Mouse (Mus musculus) left cerebral cortex, postnatal 36 days (tissue): ENCODE data around the gene Mettl15. TPM values are rescaled to one million over a fixed set of nuclear protein-coding genes. Genes with fewer than 3 reads are reported as not detected.
A peak's percentile ranks its signal among the peaks of the same experiment; 100 is the strongest.
"Not testable (repeated sequence)": the region's sequence is repeated elsewhere in the genome, so short reads cannot be mapped to it uniquely, and the experiment has no call there.

Experiments used
- DNase-seq, 2 experiments: peaks; one replicate each; pipeline ENCODE4 v3.0.0; 2021 to 2022; ENCODE audit warnings: low spot score in 2 of 2, mixed read lengths in 1 of 2
- intact Hi-C: fragments of 180-260 bp; cut with DNase I; formaldehyde crosslinking; loops from one replicate; pipeline ENCODE4 v1.15.1; 2025
- microRNA-seq: library from miRNA; unstranded; fragments of <30 nt; microRNA quantifications from one replicate; pipeline ENCODE4 v1.2.0, GENCODE M21; 2022
- total RNA-seq, 2 experiments: library from RNA; stranded (reverse); gene quantifications; 2 replicates each; pipeline ENCODE4 v1.2.3; 2021

Gene Mettl15
- total RNA-seq, 2 experiments from 2014 or later, result 4.7 to 5.3 TPM

DNA sequence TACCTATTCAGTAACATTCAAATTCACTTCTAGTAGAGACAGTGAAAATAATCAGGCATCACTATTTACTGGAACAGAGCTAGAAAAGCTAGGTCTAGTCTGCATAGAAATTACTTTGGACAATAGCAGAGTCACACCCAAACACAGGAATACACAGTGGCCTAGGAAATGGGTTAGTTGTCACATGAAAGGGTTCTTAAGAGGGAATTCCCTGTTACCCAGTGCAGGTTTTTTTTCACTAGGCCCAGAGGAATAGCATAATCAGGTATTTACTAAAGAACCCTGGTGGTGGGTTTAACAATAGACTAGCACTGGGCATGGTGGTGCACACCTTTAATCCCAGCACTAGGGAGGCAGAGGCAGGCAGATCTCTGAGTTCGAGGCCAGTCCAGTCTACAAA lies 69.9 kb downstream of the Mettl15 start:
- intact Hi-C loops, DNase-seq: not testable (repeated sequence)

DNA sequence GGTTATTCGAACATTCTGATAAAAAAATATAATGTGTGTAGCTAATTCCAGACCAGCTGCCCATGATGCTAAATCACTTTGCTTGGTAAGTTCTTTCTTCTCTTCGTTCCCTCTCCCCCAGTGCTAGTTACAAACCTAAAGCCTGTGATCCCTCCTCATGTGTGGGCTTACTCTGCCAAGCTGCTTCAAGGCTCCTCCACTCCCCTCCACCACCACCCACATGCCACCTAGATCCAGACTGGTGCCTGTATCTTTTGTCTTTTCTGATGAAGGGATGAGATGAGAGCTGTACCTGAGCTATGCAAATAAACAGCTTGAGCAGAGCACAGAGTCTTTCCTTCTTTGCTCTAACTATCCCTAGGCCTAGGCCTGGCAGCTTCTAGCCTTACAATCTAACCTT lies 72.5 kb downstream of the Mettl15 start:
- intact Hi-C loops, result no loop called here

DNA sequence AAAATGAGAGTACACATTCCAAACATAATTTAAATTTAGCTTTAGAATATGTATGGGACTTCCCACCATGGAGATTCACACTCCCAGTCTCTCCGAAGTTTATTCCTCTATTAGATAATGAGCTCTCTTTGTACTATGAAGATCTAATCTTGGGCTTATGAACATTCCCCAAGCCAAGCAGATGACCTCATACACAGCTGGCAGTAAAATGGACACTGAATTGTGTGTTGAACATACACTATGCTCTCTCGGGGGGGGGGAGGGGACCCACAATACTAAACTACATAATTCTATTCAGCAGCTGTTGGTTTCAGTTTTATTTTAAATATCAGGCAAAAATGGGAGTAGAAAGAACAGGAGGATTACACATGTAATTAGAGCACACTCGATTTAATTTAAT lies 97.6 kb downstream of the Mettl15 start:
- no peak for DNase-seq
- intact Hi-C loops, result no loop called here

More for the DNA sequence above, 72.5 kb downstream of the Mettl15 start:
- DNase-seq, result peak in 1 of 2 experiments; percentile 6

DNA sequence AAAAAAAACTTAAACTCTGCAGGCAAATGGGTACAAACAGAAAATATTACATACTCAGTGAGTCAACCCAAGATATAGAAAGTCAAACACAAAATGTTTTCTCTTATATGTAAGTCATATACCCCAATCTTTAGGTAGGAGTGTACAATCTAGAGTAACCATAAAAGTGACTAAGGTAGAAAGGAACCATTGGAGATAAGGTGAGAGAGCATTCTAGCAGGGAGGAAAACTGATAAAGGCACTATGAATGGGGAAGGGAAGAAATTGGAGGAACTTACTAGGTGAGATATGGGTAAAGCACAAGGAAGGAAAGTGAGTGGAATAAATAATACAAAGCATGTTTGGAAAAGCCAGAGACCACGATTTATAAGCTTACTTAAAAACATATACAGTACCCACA lies 122.0 kb downstream of the Mettl15 start:
- intact Hi-C loops, result no loop called here

DNA sequence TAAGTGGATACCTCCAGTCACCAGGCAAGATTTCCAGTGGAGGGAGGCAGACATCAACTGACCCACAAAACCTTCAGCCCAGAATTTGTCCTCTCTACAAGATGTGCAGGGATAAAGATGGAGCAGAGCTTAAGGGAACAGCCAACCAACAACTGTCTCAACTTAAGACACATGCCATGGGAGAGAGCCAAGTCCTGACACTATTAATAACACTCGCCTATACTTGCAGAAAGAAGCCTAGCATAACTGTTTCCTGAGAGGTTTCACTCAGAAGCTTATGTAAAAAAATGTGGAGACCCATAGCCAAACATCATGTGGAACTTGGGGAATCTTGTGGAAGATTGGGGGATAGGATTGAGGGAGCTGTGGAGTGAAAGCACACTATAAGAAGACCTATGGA lies 124.4 kb downstream of the Mettl15 start:
- DNase-seq, result no peak
- intact Hi-C loops, result no loop called here

More for the DNA sequence above, 122.0 kb downstream of the Mettl15 start:
- no peak for DNase-seq

DNA sequence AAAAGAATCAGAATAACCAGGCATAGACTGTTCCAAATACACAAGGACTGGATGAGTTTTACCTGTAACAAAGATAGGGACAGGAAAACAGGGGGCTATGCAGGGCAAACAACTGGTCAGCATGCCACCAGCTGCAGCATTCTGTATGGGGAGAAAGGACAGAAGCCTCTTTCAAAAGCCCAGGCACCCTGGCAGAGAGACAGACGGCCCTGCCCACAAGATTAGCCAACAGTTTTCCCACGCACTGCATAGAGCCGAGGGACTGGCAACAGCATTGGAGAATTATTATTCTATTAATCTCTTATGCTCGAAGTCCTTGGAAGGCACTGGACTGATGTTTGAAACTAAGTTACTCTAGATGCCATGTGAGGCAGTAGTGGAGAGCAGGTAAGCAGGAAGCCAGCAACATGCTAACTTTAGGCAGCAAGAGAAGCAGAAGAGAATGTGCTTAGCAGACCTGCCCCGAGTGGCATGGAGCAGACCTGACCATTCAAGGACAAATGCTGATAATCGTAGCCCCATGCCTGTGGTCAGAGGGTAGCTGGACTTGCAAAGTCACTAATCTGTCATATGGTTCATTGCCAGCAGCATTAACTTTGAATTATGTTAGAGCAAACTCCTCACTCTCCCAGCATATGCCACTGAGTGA lies 127.0 kb downstream of the Mettl15 start:
- intact Hi-C loops, result no loop called here
- no peak for DNase-seq

DNA sequence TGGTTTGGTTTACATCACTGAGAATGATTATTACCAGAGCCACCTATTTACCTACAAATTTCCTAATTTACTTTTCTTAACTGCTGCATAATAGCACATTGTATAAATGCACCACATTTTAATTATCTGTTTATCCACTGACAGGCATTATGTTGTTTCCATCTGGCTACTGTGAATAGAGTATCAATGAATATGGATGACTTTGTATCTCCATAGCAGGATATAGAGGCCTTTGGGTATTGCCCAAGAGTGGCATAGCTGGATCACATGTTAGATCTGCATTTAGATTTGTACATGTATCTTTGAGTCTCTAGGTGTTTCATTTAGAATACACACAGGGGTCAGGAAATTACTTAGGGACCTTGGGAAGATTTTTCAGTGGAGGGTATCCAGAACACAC lies 133.3 kb downstream of the Mettl15 start:
- no peak for DNase-seq
- intact Hi-C loops, result no loop called here

DNA sequence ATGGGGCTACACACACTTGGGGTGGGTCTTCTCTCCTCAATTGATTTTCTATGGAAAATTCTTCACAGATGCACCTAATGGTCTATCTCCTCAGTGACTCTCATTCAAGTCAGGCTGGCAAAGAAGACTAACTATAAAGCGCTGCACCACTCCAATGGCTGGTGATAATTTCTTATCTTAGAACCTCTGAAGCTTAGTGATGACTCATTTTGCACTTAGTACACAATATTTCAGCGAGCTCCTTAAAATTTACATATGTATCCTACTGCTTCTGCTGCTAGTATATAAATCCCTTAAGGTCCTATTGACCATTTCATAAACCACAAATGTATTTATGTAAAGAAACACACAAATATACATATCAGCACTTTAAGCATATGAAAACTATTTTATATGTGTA lies 136.1 kb downstream of the Mettl15 start:
- intact Hi-C loops, result no loop called here
- no peak for DNase-seq

DNA sequence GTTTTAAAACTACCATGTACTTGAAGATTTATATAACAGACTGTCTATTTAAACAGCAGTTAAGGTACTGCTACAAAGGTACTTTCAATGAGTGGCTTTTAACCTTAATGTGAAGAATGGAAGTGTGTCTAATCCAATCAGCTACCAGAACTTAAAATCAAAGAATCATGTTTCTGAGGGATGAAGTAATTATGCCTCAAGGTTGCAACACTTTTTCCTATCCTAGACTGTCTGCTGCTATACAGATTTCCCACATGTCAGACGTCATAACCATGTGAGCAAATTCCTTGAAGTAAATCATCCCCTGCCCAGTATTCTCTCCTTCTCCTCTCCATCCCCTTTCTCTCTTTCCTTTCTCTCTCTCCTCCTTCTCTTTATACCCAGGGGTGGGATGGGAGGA lies 140.2 kb downstream of the Mettl15 start:
- intact Hi-C loops, result no loop called here
- no peak for DNase-seq

DNA sequence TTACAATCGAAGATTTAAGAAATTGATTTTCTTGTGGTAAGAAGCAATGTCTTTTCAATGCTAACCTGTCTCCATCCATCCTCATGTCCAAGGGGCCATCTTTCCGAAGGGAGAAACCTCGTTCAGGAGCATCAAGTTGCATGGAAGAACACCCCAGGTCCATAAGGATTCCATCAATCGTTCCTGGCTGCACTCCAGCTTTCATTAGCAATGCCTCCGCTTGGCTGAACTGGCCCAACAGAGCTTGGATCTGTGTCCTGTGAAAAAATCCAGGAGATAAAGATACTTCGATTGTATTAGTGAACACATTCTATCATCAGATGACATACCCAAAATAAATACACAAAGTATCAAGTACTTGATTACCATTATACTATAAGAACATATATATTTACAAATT lies 143.3 kb downstream of the Mettl15 start:
- no peak for DNase-seq
- intact Hi-C loops, result no loop called here

DNA sequence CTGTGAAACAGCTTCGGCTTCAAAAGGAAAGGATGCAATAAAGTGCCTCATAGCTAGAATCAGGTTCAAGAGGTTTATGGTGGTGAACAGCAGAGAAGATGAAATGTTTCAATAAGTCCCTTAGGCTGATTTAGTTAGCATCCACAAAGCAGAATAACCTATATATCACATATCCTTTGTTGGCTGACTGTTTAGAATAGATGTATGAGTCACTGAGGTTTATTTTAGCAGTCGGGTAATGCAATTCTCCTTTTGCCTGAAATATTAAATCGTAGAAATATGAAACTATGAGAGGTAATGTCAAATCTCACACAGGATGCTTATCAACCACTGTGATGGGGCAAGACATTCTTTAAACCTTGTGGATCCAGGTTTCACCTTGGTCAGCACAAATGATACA lies 149.8 kb downstream of the Mettl15 start:
- no peak for DNase-seq
- intact Hi-C loops, result no loop called here

DNA sequence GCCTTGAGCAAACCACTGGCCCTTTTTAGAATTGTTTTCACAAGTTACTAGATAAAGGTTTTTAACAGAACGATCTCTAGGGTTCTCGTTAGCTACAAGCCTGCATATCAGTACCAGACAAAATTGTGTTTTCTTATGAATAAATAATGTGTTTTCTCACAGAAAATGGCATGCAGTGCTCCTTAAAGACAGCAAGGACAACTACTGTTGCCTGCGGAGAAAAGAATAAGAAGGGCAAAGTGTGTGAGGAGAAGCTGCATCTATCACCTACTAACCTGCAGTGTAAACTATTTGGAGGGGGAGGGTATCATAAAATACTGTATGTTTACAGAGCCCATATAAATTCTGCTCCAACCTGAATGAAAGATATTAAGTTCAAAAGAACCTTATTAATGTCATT lies 150.6 kb downstream of the Mettl15 start:
- DNase-seq, result no peak
- intact Hi-C loops, result no loop called here

DNA sequence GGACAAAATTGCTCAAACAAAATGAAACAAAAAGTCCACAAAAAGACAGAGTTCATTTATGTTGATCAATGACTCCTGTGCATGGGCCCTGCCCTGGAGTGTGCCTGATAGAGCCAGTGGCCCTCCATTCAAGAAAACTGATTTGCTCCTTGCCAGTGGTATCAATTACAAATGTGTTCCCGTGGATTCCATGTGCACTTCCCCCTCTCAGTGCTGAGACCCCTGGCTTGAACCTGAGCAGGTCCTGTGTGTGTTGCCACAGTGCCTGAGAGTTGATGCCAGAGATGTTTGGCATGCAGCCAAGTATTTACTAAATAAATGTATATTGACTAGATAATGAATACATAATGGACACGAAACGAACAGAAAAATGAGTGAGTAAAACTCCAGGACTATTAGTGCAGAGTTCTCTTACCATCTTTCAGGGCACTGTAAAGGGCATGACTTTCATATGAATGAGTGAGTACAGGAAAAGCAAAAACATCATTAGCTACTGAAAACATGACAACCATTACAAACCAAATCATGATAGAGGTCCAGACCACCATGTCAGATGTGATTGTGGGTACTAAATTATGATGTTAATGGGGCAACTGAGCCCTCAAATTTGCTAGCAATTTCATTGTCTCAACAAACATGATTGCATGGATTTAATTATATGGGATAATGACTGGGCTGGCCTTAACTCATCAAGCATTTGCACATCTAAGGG lies 174.6 kb downstream of the Mettl15 start:
- intact Hi-C loops, result no loop called here
- no peak for DNase-seq

DNA sequence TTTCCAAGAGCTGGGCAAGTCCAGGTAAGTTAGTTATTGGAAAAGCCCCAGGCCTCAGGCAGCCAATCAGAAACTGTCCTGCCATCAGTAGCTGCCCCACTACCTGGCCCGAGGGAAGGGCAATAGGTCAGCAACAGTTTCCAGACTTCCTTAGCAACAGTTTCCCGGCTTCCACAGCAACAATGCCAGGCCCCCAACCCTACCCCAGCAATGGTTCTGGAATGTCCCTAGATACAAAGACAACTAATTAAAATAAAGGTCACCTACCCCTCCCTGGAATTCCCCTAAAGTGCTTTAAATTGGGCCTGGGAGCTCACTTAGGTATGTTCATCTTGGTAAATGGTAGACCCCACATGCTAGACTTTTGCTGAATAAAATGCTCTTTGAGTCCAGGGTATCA lies 230.9 kb downstream of the Mettl15 start:
- intact Hi-C loops, result no loop called here
- DNase-seq, result no peak

Small RNA genes lying within 50 kb of the gene (microRNA-seq; reads per million reads assigned to microRNA genes)
- not detected for gene Gm24115

Other genes with a start within 250 kb of the Mettl15 start
- gene Kif18a, start within 50 bp of the Mettl15 start, total RNA-seq, result 1 to 10 TPM; 1.0 to 1.7 TPM